Mouse (Mus musculus) kidney, postnatal 10 days (tissue): ENCODE measurements around the gene Magi3.

Experiments
- DNase-seq: peaks from one replicate; pipeline ENCODE4 v3.0.0; 2021; ENCODE audit warnings: mixed read lengths

Gene Magi3

GRCm38 (mm10) chr3:104189234-104189633, 30.9 kb downstream of the Magi3 start:
- no peak for DNase-seq

- no peak for DNase-seq
These were observed 35.9 kb downstream of the Magi3 start for GRCm38 (mm10) chr3:104184270-104184669.

GRCm38 (mm10) chr3:104183656-104184055, 36.5 kb downstream of the Magi3 start:
- no peak for DNase-seq

DNA sequence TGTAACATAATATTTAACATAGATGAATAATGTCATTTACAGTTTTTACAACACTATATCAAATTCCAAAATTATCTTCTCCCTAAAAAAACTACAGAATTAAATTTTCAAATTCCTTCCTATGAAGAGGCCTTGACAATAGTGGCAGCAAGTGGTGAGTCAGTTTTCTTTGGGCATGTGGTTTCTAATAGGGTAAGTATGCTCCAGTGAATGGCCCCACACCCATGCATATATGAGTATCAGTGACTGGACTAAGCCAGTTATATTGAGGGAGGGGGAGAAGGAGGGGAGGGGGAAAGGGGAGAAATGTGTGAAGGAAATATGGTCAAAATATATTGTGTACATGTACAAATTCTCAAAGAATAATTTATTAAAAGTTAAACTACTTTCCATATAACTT, 37.5 kb downstream of the Magi3 start:
- DNase-seq = no peak

GRCm38 (mm10) chr3:104161347-104161746, 58.8 kb downstream of the Magi3 start:
- DNase-seq = no peak

DNA sequence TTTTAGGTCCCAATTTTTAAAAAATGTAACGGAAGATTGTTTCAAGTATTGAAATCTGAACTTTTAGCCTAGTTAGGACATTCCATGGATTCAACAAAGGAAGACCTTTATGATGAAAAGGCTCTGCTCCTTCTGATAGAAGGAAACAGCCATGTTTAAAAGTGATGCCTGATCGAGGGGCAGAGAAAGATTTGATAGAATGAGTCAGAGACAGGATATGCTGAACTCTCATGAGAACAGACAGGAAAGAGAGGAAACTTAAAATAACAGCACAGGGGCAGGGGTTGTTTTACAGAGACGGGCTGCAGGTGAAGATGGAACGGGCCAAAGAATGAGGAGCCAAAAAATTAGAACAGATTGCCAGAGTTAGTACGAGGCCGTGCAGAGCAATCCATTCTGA, 59.6 kb downstream of the Magi3 start:
- DNase-seq = no peak

GRCm38 (mm10) chr3:104150146-104150545, 70.0 kb downstream of the Magi3 start:
- DNase-seq = no peak

DNA sequence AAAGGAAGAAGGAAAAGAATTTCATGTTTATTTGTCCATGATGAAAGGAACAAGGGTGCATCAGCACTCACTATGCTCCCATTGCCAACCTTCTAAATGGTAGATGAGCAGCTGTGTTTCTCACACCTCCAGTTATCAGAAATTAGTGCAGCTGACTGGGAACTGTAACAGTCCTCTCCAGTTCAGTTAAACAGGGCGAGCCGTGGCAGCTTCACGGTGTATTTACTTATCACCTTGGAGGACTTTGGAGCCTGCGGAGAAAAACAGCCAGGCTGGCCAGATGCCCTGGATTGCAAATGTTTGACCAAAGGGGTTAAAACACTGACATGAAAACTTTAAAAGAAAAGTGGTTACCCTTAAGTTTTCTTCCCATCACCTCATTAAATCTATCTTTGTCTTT, 77.8 kb downstream of the Magi3 start:
- DNase-seq = peak; percentile 76

- no peak for DNase-seq
These were observed 81.2 kb downstream of the Magi3 start for GRCm38 (mm10) chr3:104138953-104139450.

DNA sequence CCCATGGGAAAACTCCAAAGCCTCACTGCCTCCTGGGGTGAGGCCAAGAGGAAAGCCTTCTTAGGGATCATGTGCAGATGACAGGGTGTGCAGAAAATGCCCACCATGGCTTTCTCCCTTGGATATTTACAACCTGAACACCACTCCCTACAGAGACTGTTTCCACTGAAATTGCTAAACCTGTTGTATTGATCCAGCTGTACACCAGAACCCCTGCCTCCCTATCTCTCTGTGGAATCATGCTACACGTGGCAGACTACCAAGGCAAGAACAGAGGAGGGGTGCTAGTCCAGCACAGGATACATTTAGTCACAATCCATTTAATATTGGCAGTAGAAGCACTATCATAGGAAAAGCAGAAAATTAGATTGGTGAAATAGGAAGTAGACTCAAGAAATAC, 94.5 kb downstream of the Magi3 start:
- DNase-seq = no peak

DNA sequence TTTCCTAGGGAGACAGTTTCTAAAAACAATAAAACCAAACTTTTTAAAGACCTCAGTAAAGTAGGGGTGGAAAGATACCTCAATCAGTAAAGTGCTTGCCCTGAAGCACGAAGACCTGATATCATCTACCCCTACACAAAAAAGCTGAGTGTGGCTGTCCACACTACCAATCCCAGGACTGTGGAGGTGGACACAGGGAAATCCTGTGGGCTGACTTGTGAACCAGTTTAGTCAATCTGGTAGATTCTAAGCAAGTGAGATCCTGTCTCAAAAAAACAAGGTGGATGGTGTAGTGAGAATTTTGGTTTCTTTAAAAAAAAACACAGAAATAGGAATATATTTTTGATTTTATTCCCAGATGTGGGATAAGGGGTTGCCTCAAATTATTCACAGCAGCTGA, 96.3 kb downstream of the Magi3 start:
- no peak for DNase-seq

DNA sequence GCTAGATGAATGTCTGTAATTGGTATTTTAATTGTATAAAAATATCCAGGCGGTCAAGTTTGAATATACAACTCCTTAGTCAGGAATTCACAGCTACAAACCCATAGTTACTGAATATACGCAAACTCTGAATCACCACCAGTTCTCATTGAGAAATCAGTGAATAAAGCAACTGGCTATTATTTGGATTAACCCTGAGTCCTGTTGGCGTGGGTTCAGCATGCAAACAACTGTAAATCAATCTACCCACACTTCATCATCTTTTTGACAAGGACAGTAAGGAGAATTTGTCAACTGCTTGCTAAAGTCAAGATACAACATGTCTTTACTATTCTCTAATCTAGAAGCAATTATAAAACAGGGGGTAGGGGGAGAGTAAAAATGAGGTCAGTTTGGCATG, 110.7 kb downstream of the Magi3 start:
- no peak for DNase-seq

DNA sequence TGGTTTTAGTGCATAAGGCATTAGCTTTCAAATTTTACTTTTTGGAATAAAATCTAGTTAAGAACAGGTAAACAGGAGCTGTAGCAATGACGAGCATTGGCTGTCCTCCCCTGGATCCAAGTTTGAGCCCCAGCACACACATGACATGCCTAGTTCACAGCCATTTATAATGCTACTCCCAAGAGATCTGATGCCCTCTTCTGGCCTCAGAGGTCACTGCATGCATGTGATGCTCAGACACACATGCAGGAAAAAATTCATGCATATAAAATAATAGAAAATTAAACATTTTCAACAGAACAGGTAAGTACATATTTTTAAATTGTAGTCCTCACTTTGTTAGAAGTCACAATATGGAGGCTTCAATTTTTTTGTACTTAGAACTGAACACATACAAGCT, 115.2 kb downstream of the Magi3 start:
- DNase-seq = peak; percentile 73

- no peak for DNase-seq
These were observed 118.5 kb downstream of the Magi3 start for GRCm38 (mm10) chr3:104101721-104102120.

- no peak for DNase-seq
These were observed 118.9 kb downstream of the Magi3 start for GRCm38 (mm10) chr3:104101249-104101648.

DNA sequence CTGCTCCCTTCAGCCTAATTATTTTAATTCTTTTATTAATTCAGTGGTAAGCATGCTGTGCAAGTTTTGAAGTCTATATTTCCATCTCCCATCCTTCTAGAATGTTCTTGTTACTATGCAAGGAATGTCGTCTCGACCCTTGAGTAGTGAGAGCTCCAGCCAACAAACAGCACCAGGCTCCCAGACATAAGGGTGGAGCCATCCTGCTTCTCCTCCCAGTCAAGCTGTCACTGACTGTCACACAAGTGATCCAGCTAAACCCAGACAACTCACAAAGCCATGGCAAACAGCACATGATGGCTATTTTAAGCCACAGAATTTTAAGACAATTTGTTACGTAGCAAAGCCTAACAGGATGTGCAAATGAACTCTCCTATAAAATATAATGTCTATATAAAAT, 124.2 kb downstream of the Magi3 start:
- DNase-seq = peak; percentile 10

- DNase-seq = peak; percentile 13
These were observed 125.5 kb downstream of the Magi3 start for GRCm38 (mm10) chr3:104094646-104095045.

DNA sequence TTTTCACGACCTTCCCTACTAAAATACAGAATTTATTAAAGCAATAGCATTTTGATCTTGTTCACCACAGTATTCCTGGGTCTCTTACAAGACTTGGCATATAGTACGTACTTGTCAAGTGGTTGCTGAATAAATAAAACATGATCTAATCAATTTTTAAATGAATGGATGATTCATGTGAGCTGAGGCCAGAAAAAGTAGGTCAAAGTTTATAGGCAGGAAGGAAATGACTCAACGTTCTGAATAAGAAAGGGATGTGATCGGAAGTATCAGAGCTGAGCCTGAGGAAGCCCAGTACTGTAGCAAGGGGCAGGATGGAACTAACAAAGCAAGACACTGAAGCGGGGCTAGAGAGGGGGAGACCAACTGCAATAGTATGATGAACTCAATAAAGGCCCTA, 127.4 kb downstream of the Magi3 start:
- no peak for DNase-seq

GRCm38 (mm10) chr3:104082031-104082430, 138.1 kb downstream of the Magi3 start:
- no peak for DNase-seq

GRCm38 (mm10) chr3:104078725-104079124, 141.4 kb downstream of the Magi3 start:
- DNase-seq = no peak

DNA sequence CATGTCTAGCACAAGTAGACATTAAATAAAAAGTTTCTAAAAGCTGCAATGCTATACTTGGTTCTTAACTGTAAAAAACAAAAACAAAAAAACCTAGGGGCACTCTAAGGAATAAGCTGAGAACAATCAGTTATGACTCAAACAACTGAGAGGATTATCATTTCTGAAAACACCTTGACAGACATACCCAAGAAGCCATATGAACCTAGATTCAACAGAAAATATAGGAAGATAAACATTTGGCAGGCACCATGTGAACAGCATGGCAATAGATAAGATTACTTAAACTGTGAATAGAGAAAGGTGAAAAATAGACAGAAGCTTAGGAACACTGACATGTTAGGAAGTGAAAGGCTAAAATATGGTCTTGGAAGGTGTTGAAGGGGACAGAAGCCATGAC, 150.8 kb downstream of the Magi3 start:
- no peak for DNase-seq

GRCm38 (mm10) chr3:104059001-104059622, 161.1 kb downstream of the Magi3 start:
- DNase-seq = no peak

DNA sequence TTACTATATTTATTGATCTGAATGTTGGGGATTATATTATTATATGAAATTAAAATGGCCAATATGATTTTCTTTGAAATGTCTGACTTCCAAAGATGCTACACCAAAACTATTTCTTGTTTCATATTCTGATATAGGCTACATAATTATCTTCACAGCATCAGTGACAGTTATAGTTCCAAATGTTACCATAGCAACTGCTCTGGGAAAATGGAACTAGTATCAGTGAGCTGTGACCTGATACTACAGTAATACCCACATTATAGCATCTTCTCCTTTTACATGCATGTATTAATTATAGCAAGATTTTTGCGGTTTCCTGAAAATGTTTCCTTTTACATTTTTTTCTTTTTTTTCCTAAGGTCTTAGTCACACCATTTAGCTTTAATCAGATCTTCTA, 187.4 kb downstream of the Magi3 start:
- DNase-seq = no peak

- no peak for DNase-seq
These were observed 188.1 kb downstream of the Magi3 start for GRCm38 (mm10) chr3:104032086-104032485.

- peak; percentile 43 for DNase-seq
These were observed 193.2 kb downstream of the Magi3 start for GRCm38 (mm10) chr3:104026938-104027337.
